Mouse (Mus musculus) forebrain, postnatal 0 days (tissue): ENCODE data around the gene Fam71d. TPM values are rescaled to one million over a fixed set of nuclear protein-coding genes. Genes with fewer than 3 reads are reported as not detected.

ENCODE experiments used
- ATAC-seq: fragments of 200-750 bp; cut with Nextera tagmentation; 2 replicates; pipeline ENCODE4 v1.8.0; 2017; ENCODE audit warnings: mild to moderate bottlenecking, moderate library complexity
- DNase-seq: peaks from one replicate; pipeline ENCODE4 v3.0.0-alpha.2; 2015
- H3K27ac ChIP-seq: fragments of 300-500 bp; sonication (generic); 2 replicates; pipeline ENCODE4 v1.5.1; 2014; ENCODE audit warnings: low read depth, mild to moderate bottlenecking, antibody characterized with exemption, low read length, moderate library complexity, mixed read lengths
- H3K27me3 ChIP-seq: fragments of 300-500 bp; sonication (generic); 2 replicates; pipeline ENCODE4 v1.6.1; 2014; ENCODE audit warnings: mild to moderate bottlenecking, low read length, mixed read lengths; ENCODE audit not compliant: insufficient read depth
- H3K36me3 ChIP-seq: fragments of 300-500 bp; sonication (generic); 2 replicates; pipeline ENCODE4 v1.6.1; 2014; ENCODE audit warnings: mild to moderate bottlenecking, moderate library complexity; ENCODE audit not compliant: insufficient read depth
- H3K4me1 ChIP-seq: fragments of 300-500 bp; sonication (generic); 2 replicates; pipeline ENCODE4 v1.6.1; 2014; ENCODE audit warnings: antibody characterized with exemption; ENCODE audit not compliant: insufficient read depth
- H3K4me2 ChIP-seq: fragments of 300-500 bp; sonication (generic); 2 replicates; pipeline ENCODE4 v1.6.1; 2014; ENCODE audit warnings: low read depth, mild to moderate bottlenecking, moderate library complexity
- H3K4me3 ChIP-seq: fragments of 300-500 bp; sonication (generic); 2 replicates; pipeline ENCODE4 v1.5.1; 2014; ENCODE audit warnings: low read depth, low read length, mixed read lengths
- H3K9ac ChIP-seq: fragments of 300-500 bp; sonication (generic); 2 replicates; pipeline ENCODE4 v1.6.1; 2014; ENCODE audit warnings: mild to moderate bottlenecking
- H3K9me3 ChIP-seq: fragments of 300-500 bp; sonication (generic); 2 replicates; pipeline ENCODE4 v1.6.1; 2016; ENCODE audit warnings: low read length
- CTCF ChIP-seq: sonication (generic); IDR thresholded peaks from 2 replicates; pipeline ENCODE4 v1.5.1; 2016; ENCODE audit warnings: antibody characterized with exemption, control low read depth, low read depth
- whole genome bisulfite sequencing: fragments of 180-500 bp; shearing (Covaris S2); extraction: QIAGEN DNeasy Blood & Tissue Kit; methylation state at CpG from one replicate; pipeline ENCODE4 v1.1.7; 2014; 5-methylcytosine and 5-hydroxymethylcytosine counted together
- polyA plus RNA-seq: library from polyadenylated mRNA; unstranded; fragments of >200 nt; fragmentation: Nextera tagmentation; extraction: Ambion mirVana; gene quantifications from 2 replicates; pipeline ENCODE4 v1.2.1, GENCODE M21; 2015
- total RNA-seq: library from RNA; depleted of rRNA; stranded (reverse); fragments of >200 nt; gene quantifications from 2 replicates; pipeline ENCODE4 v1.2.3, GENCODE M21; 2014

Fam71d gene
- total and polyA plus RNA-seq, 2 experiments from 2014 or later: not detected

- TF ChIP-seq CTCF: no peak
- Histone ChIP-seq H3K4me3 (no peak overlapping the region), H3K27me3 (no peaks in the 10 kb centered on the region), H3K9me3 (no peaks in the 10 kb centered on the region), H3K4me1 (no peaks in the 10 kb centered on the region), H3K9ac (no peak overlapping the region), H3K36me3 (no peaks in the 10 kb centered on the region), H3K27ac (no peak overlapping the region), H3K4me2 (no peak overlapping the region)
- ATAC-seq: no peak
- no peak for DNase-seq
- WGBS: 84% methylated on average over 4 of the region's 4 CpGs
These were observed 9.1 kb upstream of the Fam71d start for GRCm38 (mm10) chr12:78682279-78682678.

DNA sequence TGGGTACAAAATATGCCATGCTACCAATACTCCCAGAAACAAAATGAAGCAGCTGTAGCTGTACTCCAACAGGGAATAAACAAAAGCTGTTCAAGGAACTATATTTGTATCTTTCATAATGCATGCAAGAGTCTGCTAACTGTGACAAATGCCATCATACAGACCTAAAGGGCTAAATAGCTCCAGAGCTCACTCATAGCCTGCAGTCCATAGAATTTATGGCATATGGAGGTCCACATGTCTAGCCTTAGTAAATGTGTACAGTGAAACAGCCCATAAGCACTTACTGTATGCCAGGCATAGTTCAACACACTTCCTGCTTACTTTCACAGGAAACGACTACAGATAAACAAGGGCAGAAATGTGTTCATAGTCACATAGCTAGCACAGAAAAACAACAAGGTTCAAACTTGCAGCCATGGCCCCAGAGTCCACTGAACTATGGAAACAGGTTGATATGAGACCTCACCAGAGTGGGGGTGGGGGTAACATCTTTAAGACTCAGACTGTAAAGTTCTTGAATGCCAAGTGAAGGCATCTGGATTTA, 5.6 kb upstream of the Fam71d start:
- TF ChIP-seq CTCF: no peak
- no peaks in the 10 kb centered on the region for H3K36me3 ChIP-seq
- H3K9ac ChIP-seq: no peak overlapping the region
- no peaks in the 10 kb centered on the region for H3K9me3 ChIP-seq
- H3K4me3 ChIP-seq: no peak overlapping the region
- no peaks in the 10 kb centered on the region for H3K4me1 ChIP-seq
- H3K27me3 ChIP-seq: no peaks in the 10 kb centered on the region
- 79% methylated on average over 1 of the region's 1 CpGs for WGBS
- DNase-seq: no peak
- peak; percentile 66 for ATAC-seq
- H3K4me2 ChIP-seq: no peak overlapping the region
- no peak overlapping the region for H3K27ac ChIP-seq

DNA sequence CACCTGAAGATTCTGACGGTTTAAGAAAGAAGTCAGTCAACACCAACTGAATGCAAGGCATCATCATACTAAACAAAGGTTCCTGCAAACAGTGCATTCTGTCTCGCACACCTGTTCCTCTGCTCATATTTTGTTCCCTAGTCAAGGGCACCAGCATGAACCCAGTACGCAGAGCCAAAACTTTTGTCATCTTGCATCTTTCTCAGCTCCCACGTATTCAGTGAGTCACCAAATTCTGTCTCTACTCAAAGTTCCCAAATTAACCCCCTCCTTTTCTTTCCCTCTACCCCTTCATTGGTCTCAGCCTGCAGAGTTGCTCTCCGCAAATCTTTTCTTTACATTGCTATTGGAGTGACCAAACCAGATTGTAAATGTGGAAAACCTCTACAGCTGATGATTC, 2.5 kb upstream of the Fam71d start:
- WGBS: 90% methylated on average over 5 of the region's 5 CpGs
- no peak for ATAC-seq
- no peaks in the 10 kb centered on the region for H3K9me3 ChIP-seq
- no peak overlapping the region for H3K27ac ChIP-seq
- TF ChIP-seq CTCF: no peak
- H3K4me1 ChIP-seq: no peaks in the 10 kb centered on the region
- no peak overlapping the region for H3K4me2 ChIP-seq
- H3K36me3 ChIP-seq: no peaks in the 10 kb centered on the region
- H3K9ac ChIP-seq: no peak overlapping the region
- no peaks in the 10 kb centered on the region for H3K27me3 ChIP-seq
- no peak for DNase-seq
- H3K4me3 ChIP-seq: no peak overlapping the region

DNA sequence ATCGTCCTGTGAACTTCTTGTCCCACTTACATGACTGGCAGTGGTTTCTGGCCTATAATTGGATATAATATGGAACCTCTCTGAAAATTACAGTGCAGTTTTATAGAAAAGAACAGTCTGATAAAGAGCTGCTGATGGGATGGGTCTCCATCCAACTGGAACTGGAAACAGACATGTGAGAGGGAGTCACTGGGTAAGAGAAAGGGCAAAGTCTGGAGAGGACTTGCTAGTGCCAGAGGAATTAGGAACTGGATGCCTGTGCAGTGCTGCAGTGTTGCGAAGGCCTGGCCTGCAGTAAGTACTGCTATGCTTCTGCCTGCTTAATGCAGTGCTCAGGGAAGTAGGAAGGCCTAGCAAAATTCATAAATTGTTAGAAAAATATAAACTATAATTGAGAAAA, 1.9 kb downstream of the Fam71d start:
- Histone ChIP-seq H3K27me3 (no peaks in the 10 kb centered on the region), H3K4me2 (no peak overlapping the region), H3K36me3 (no peaks in the 10 kb centered on the region), H3K4me3 (no peak overlapping the region), H3K4me1 (no peaks in the 10 kb centered on the region), H3K9ac (no peak overlapping the region), H3K9me3 (no peaks in the 10 kb centered on the region), H3K27ac (no peak overlapping the region)
- ATAC-seq: no peak
- DNase-seq: no peak
- 86% methylated on average over 2 of the region's 2 CpGs for WGBS
- no peak for TF ChIP-seq CTCF

DNA sequence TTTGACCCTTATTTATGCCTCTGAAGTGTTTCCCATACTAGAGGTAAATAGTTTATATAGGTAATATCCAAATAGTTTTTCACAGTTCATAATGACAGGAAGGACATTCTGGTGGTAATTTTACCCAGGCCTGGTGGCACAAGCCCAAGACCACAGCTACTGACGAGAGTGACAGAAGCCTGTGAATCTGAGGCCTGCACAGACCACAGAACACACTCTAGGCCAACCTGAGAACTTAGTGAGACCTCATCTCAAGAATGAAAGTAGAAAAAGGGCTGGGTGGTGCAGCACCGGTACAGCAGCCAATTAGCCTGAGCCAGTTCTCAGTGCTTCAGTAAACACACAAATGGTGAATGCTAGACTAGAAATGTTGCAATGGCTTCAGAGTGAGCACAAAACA, 26.4 kb downstream of the Fam71d start:
- Histone ChIP-seq H3K4me2 (no peak overlapping the region), H3K27me3 (no peaks in the 10 kb centered on the region), H3K4me1 (no peaks in the 10 kb centered on the region), H3K9ac (no peak overlapping the region), H3K36me3 (no peaks in the 10 kb centered on the region), H3K27ac (no peak overlapping the region), H3K4me3 (no peak overlapping the region), H3K9me3 (no peaks in the 10 kb centered on the region)
- TF ChIP-seq CTCF: no peak
- 63% methylated on average over 2 of the region's 2 CpGs for WGBS
- no peak for DNase-seq
- no peak for ATAC-seq

GRCm38 (mm10) chr12:78727723-78728122, 36.4 kb downstream of the Fam71d start:
- no peaks in the 10 kb centered on the region for H3K36me3 ChIP-seq
- DNase-seq: no peak
- ATAC-seq: no peak
- H3K9ac ChIP-seq: no peak overlapping the region
- no peak overlapping the region for H3K4me2 ChIP-seq
- no peak for TF ChIP-seq CTCF
- H3K9me3 ChIP-seq: no peaks in the 10 kb centered on the region
- no peaks in the 10 kb centered on the region for H3K27me3 ChIP-seq
- H3K4me1 ChIP-seq: no peaks in the 10 kb centered on the region
- no peak overlapping the region for H3K27ac ChIP-seq
- 69% methylated on average over 4 of the region's 4 CpGs for WGBS
- H3K4me3 ChIP-seq: no peak overlapping the region

DNA sequence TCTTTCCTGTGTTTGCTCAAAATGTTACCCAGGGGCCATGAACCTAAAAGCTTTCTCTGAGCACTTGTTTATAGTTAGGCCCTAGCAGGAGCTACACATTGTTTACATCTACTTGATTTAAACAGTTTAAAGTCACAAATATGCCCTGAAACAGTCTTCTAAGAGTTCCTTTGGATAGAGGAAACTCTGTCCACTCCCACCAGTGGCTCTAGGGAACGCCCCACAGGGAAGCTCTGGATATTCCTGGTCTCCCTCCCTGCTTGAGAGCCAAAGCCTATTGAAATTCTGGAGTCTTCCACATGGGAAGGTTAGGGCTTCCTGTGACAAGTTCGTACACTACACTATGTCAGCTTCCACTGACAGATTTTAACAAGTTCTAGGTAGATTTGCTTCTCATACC, 48.3 kb downstream of the Fam71d start:
- no peak overlapping the region for H3K4me3 ChIP-seq
- H3K27ac ChIP-seq: no peak overlapping the region
- no peaks in the 10 kb centered on the region for H3K27me3 ChIP-seq
- H3K4me1 ChIP-seq: no peaks in the 10 kb centered on the region
- WGBS: 59% methylated on average over 2 of the region's 2 CpGs
- H3K9me3 ChIP-seq: no peaks in the 10 kb centered on the region
- H3K9ac ChIP-seq: no peak overlapping the region
- no peak for ATAC-seq
- no peak for DNase-seq
- TF ChIP-seq CTCF: no peak
- H3K4me2 ChIP-seq: no peak overlapping the region
- H3K36me3 ChIP-seq: no peaks in the 10 kb centered on the region

- no peak overlapping the region for H3K9ac ChIP-seq
- H3K4me1 ChIP-seq: no peaks in the 10 kb centered on the region
- no peaks in the 10 kb centered on the region for H3K27me3 ChIP-seq
- WGBS: 95% methylated on average over 2 of the region's 2 CpGs
- H3K4me3 ChIP-seq: no peak overlapping the region
- ATAC-seq (no peak), DNase-seq (no peak)
- no peaks in the 10 kb centered on the region for H3K36me3 ChIP-seq
- no peak overlapping the region for H3K4me2 ChIP-seq
- H3K9me3 ChIP-seq: no peaks in the 10 kb centered on the region
- H3K27ac ChIP-seq: no peak overlapping the region
- TF ChIP-seq CTCF: no peak
These were observed 49.0 kb downstream of the Fam71d start for GRCm38 (mm10) chr12:78740289-78740688.
